8 mouse cellular contexts compared by ENCODE assay signal in the genomic region with DNA sequence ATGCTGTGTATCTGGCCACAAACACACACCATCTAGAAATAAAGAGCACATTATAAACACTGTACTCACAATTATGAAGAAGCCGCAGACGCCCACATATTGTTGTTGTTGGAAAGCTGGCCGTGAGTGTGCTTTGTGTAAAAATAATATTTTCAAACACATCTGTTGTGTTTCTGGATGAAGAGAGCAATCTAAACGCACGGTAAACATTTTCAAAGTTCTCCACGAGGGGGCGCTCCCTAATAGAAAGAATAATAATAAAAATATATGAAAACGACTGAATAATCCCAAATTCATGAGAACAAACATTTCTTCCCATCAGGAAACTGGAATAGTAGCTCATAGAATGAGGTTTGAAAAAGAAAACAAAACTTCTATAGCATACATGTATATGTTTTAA.
DNase-seq lines count a peak whose midpoint lies in the region; ATAC-seq and TF ChIP-seq lines count a peak whose summit lies in the region.

No protein-coding gene starts in this region.

- no peaks in the 10 kb centered on the region for H3K9me3 ChIP-seq in neural tube, embryonic 15.5 days (replicated peaks)

- H3K79me2 ChIP-seq in heart, adult 2 months (replicated peaks; ENCODE audit: control insufficient read depth, insufficient read depth, low read length) = no peaks in the 10 kb centered on the region

- no peaks in the 10 kb centered on the region for H3K36me3 ChIP-seq in heart, adult 2 months (ENCODE audit: control insufficient read depth, insufficient read depth, low read length)
- no peaks in the 10 kb centered on the region for H3K36me3 ChIP-seq in neural tube, embryonic 15.5 days

- TF ChIP-seq EP300 in heart, adult 2 months (IDR thresholded peaks at IDR 0.05; ENCODE audit: insufficient read depth, low read depth, low read length) = no peak

- no peak overlapping the region for H3K9ac ChIP-seq in heart, adult 2 months (ENCODE audit: low read depth, low read length)
- no peak overlapping the region for H3K9ac ChIP-seq in neural tube, embryonic 15.5 days (replicated peaks)

- peak; percentile 63 for TF ChIP-seq CTCF in heart, adult 2 months (IDR thresholded peaks at IDR 0.05)

- no peaks in the 10 kb centered on the region for H3K4me1 ChIP-seq in heart, adult 2 months (ENCODE audit: control insufficient read depth, insufficient read depth, low read length)
- 0 out of 2 replicates have a peak, but pooled peaks cover 7% of the 10 kb centered on the region for H3K4me1 ChIP-seq in neural tube, embryonic 15.5 days

- no peak for DNase-seq in heart, adult 2 months
- no peak for DNase-seq in heart, postnatal 25 days (ENCODE audit: low spot score)
- DNase-seq in neural tube, embryonic 10.5 days (ENCODE audit: extremely low spot score, low spot score) = peak; percentile 24
- peak; percentile 58 to 60 for DNase-seq in cerebellum, postnatal 14 days
- DNase-seq in left cerebral cortex, postnatal 14 days (ENCODE audit: low spot score in 2 of 2) = peak; percentile 19 to 60
- no peak for DNase-seq in thymus, postnatal 0 days (ENCODE audit: low spot score)

- H3K4me2 ChIP-seq in neural tube, embryonic 15.5 days = no peak overlapping the region

- ATAC-seq in neural tube, embryonic 15.5 days (ENCODE audit: low FRiP score) = no peak
- ATAC-seq in activated CD4-positive, CD25-positive, alpha-beta regulatory T cell, adult 4 months = no peak

- H3K27me3 ChIP-seq in heart, adult 2 months (ENCODE audit: control insufficient read depth, insufficient read depth, low read length) = no peaks in the 10 kb centered on the region
- no peaks in the 10 kb centered on the region for H3K27me3 ChIP-seq in neural tube, embryonic 15.5 days (replicated peaks)

- no peak overlapping the region for H3K4me3 ChIP-seq in heart, adult 2 months
- H3K4me3 ChIP-seq in neural tube, embryonic 15.5 days (replicated peaks) = no peak overlapping the region

- no peak overlapping the region for H3K27ac ChIP-seq in heart, adult 2 months
- H3K27ac ChIP-seq in neural tube, embryonic 15.5 days (replicated peaks) = no peak overlapping the region

- no peak for TF ChIP-seq POLR2A in heart, adult 2 months (IDR thresholded peaks at IDR 0.05; ENCODE audit: insufficient read depth, low read depth, low read length)

- intact Hi-C loops in heart, adult 2 months (cut with DNase I) = loop anchor here (5.0 kb wide), 1 partner anchor 501 kb away; no protein-coding TSS in a partner anchor
- intact Hi-C loops in heart, postnatal 25 days (cut with DNase I) = loop anchor here (5.0 kb wide), 1 partner anchor 501 kb away; no protein-coding TSS in a partner anchor
- intact Hi-C loops in left cerebral cortex, postnatal 14 days (cut with DNase I) = loop anchor here (10.0 kb wide), 2 partner anchors 482 to 668 kb away; partner anchors contain the start of gene Lsamp

- WGBS in heart, adult 2 months = 15% methylated on average over 8 of the region's 8 CpGs
- WGBS in neural tube, embryonic 15.5 days = 20% methylated on average over 8 of the region's 8 CpGs

Comparison
In these comparisons a context has a peak if more than half of its experiments do, and no peak if none do; other contexts are left out.
1. DNase-seq: peak in neural tube, embryonic 10.5 days (single experiment), cerebellum, postnatal 14 days (2 of 2) and left cerebral cortex, postnatal 14 days (2 of 2); none in heart, adult 2 months (0 of 2), heart, postnatal 25 days (single experiment) and thymus, postnatal 0 days (single experiment).